Mouse (Mus musculus) forebrain, postnatal 0 days (tissue): ENCODE measurements around the gene Npcd. TPM values are rescaled to one million over a fixed set of nuclear protein-coding genes. Genes with fewer than 3 reads are reported as not detected.

Experiments
- ATAC-seq: fragments of 200-750 bp; cut with Nextera tagmentation; 2 replicates; pipeline ENCODE4 v1.8.0; 2017; ENCODE audit warnings: mild to moderate bottlenecking, moderate library complexity
- DNase-seq: peaks from one replicate; pipeline ENCODE4 v3.0.0-alpha.2; 2015
- H3K27ac ChIP-seq: fragments of 300-500 bp; sonication (generic); 2 replicates; pipeline ENCODE4 v1.5.1; 2014; ENCODE audit warnings: low read depth, mild to moderate bottlenecking, antibody characterized with exemption, low read length, moderate library complexity, mixed read lengths
- H3K27me3 ChIP-seq: fragments of 300-500 bp; sonication (generic); 2 replicates; pipeline ENCODE4 v1.6.1; 2014; ENCODE audit warnings: mild to moderate bottlenecking, low read length, mixed read lengths; ENCODE audit not compliant: insufficient read depth
- H3K36me3 ChIP-seq: fragments of 300-500 bp; sonication (generic); 2 replicates; pipeline ENCODE4 v1.6.1; 2014; ENCODE audit warnings: mild to moderate bottlenecking, moderate library complexity; ENCODE audit not compliant: insufficient read depth
- H3K4me1 ChIP-seq: fragments of 300-500 bp; sonication (generic); 2 replicates; pipeline ENCODE4 v1.6.1; 2014; ENCODE audit warnings: antibody characterized with exemption; ENCODE audit not compliant: insufficient read depth
- H3K4me2 ChIP-seq: fragments of 300-500 bp; sonication (generic); 2 replicates; pipeline ENCODE4 v1.6.1; 2014; ENCODE audit warnings: low read depth, mild to moderate bottlenecking, moderate library complexity
- H3K4me3 ChIP-seq: fragments of 300-500 bp; sonication (generic); 2 replicates; pipeline ENCODE4 v1.5.1; 2014; ENCODE audit warnings: low read depth, low read length, mixed read lengths
- H3K9ac ChIP-seq: fragments of 300-500 bp; sonication (generic); 2 replicates; pipeline ENCODE4 v1.6.1; 2014; ENCODE audit warnings: mild to moderate bottlenecking
- H3K9me3 ChIP-seq: fragments of 300-500 bp; sonication (generic); 2 replicates; pipeline ENCODE4 v1.6.1; 2016; ENCODE audit warnings: low read length
- CTCF ChIP-seq: sonication (generic); IDR thresholded peaks from 2 replicates; pipeline ENCODE4 v1.5.1; 2016; ENCODE audit warnings: antibody characterized with exemption, control low read depth, low read depth
- WGBS: fragments of 180-500 bp; shearing (Covaris S2); extraction: QIAGEN DNeasy Blood & Tissue Kit; methylation state at CpG from one replicate; pipeline ENCODE4 v1.1.7; 2014; 5-methylcytosine and 5-hydroxymethylcytosine counted together
- polyA plus RNA-seq: library from polyadenylated mRNA; unstranded; fragments of >200 nt; fragmentation: Nextera tagmentation; extraction: Ambion mirVana; gene quantifications from 2 replicates; pipeline ENCODE4 v1.2.1, GENCODE M21; 2015
- total RNA-seq: library from RNA; depleted of rRNA; stranded (reverse); fragments of >200 nt; gene quantifications from 2 replicates; pipeline ENCODE4 v1.2.3, GENCODE M21; 2014

The Npcd gene
- total and polyA plus RNA-seq, 2 experiments from 2014 or later, result 4.0 to 18.6 TPM

GRCm38 (mm10) chr15:79810997-79811396 lies 23.0 kb downstream of the Npcd start:
- Histone ChIP-seq H3K4me2 (no peak overlapping the region), H3K9me3 (no peaks in the 10 kb centered on the region), H3K36me3 (no peaks in the 10 kb centered on the region), H3K27ac (no peak overlapping the region), H3K9ac (no peak overlapping the region), H3K27me3 (peaks cover 9% of the 10 kb centered on the region), H3K4me1 (no peaks in the 10 kb centered on the region), H3K4me3 (no peak overlapping the region)
- ATAC-seq, result no peak
- no peak for DNase-seq
- no peak for TF ChIP-seq CTCF
- 72% methylated on average over 4 of the region's 4 CpGs for WGBS

DNA sequence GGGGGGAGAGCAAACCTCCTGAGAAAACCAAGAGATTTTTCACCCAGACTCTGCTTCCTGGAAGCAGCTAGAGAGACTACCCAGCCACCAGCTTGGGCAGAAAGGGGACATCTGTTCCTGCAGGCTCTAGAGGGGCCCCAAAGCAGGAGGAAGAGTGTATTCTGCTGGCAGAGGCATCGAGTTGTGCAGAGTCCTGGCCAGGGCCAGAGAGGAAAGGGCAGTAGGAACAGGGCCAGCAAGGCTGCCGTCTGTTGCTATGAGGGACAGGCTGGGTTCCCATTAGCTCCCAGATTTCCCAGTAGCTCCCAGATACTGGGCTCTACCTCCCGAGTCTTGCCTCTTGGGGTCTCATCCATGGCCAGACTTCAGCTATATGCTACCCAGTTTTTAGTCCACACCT lies 24.0 kb downstream of the Npcd start:
- Histone ChIP-seq H3K9ac (no peak overlapping the region), H3K4me2 (no peak overlapping the region), H3K9me3 (no peaks in the 10 kb centered on the region), H3K4me3 (no peak overlapping the region), H3K4me1 (no peaks in the 10 kb centered on the region), H3K27me3 (peaks cover 15% of the 10 kb centered on the region), H3K36me3 (no peaks in the 10 kb centered on the region), H3K27ac (no peak overlapping the region)
- DNase-seq (no peak), ATAC-seq (no peak)
- WGBS, result 68% methylated on average over 3 of the region's 3 CpGs
- no peak for TF ChIP-seq CTCF

- Histone ChIP-seq H3K27ac (no peak overlapping the region), H3K4me1 (no peaks in the 10 kb centered on the region), H3K36me3 (no peaks in the 10 kb centered on the region), H3K9ac (no peak overlapping the region), H3K4me2 (no peak overlapping the region), H3K4me3 (no peak overlapping the region), H3K27me3 (peaks cover 15% of the 10 kb centered on the region), H3K9me3 (no peaks in the 10 kb centered on the region)
- DNase-seq, result no peak
- no peak for ATAC-seq
- 56% methylated on average over 5 of the region's 5 CpGs for WGBS
- no peak for TF ChIP-seq CTCF
These were observed 25.4 kb downstream of the Npcd start for GRCm38 (mm10) chr15:79808658-79809057.

GRCm38 (mm10) chr15:79808114-79808513 lies 25.9 kb downstream of the Npcd start:
- no peak overlapping the region for H3K27ac ChIP-seq
- H3K9me3 ChIP-seq, result no peaks in the 10 kb centered on the region
- H3K4me1 ChIP-seq, result no peaks in the 10 kb centered on the region; the same call in 1 of the 2 replicates
- 32% methylated on average over 5 of the region's 5 CpGs for WGBS
- DNase-seq, result peak; percentile 74
- ATAC-seq, result 0 out of 2 replicates have a peak, but pooled peaks have one; percentile 21
- TF ChIP-seq CTCF, result peak; percentile 90
- no peak overlapping the region for H3K4me3 ChIP-seq
- no peak overlapping the region for H3K9ac ChIP-seq
- no peaks in the 10 kb centered on the region for H3K36me3 ChIP-seq
- peaks cover 15% of the 10 kb centered on the region for H3K27me3 ChIP-seq
- no peak overlapping the region for H3K4me2 ChIP-seq

- TF ChIP-seq CTCF, result no peak
- Histone ChIP-seq H3K27me3 (peaks cover 19% of the 10 kb centered on the region), H3K4me2 (no peak overlapping the region), H3K36me3 (no peaks in the 10 kb centered on the region), H3K4me3 (no peak overlapping the region), H3K9me3 (no peaks in the 10 kb centered on the region), H3K9ac (no peak overlapping the region), H3K4me1 (no peaks in the 10 kb centered on the region; the same call in 1 of the 2 replicates), H3K27ac (no peak overlapping the region)
- 39% methylated on average over 1 of the region's 1 CpGs for WGBS
- no peak for DNase-seq
- ATAC-seq, result no peak
These were observed 27.0 kb downstream of the Npcd start for GRCm38 (mm10) chr15:79807050-79807449.

GRCm38 (mm10) chr15:79805246-79805645 lies 28.8 kb downstream of the Npcd start:
- ATAC-seq, result no peak
- H3K9me3 ChIP-seq, result no peaks in the 10 kb centered on the region
- 24% methylated on average over 8 of the region's 8 CpGs for WGBS
- no peak for DNase-seq
- peak overlapping the region; percentile 63 for H3K4me3 ChIP-seq
- peak overlapping the region; percentile 86 for H3K4me2 ChIP-seq
- H3K9ac ChIP-seq, result peak overlapping the region; percentile 70
- H3K27me3 ChIP-seq, result peaks cover 19% of the 10 kb centered on the region
- no peaks in the 10 kb centered on the region; the same call in 1 of the 2 replicates for H3K4me1 ChIP-seq
- H3K36me3 ChIP-seq, result no peaks in the 10 kb centered on the region
- TF ChIP-seq CTCF, result no peak
- H3K27ac ChIP-seq, result peak overlapping the region; percentile 78

GRCm38 (mm10) chr15:79804352-79805071 lies 29.5 kb downstream of the Npcd start, which contains the start of gene Nptxr:
Nptxr (minus strand) TSS chr15:79804766.
- H3K4me1 ChIP-seq, result no peaks in the 10 kb centered on the region; the same call in 1 of the 2 replicates
- H3K27ac ChIP-seq, result peak within 1 kb of the TSS; percentile 78
- peak; percentile 75 for DNase-seq
- 2% methylated on average over 69 of the region's 91 CpGs for WGBS
- H3K36me3 ChIP-seq, result no peaks in the 10 kb centered on the region
- H3K4me3 ChIP-seq, result peak within 1 kb of the TSS; percentile 63
- peak within 1 kb of the TSS; percentile 86 for H3K4me2 ChIP-seq
- peak; percentile 79 for ATAC-seq
- peak within 1 kb of the TSS; percentile 70 for H3K9ac ChIP-seq
- peaks cover 19% of the 10 kb centered on the region for H3K27me3 ChIP-seq
- TF ChIP-seq CTCF, result no peak; the same call in 1 of the 2 replicates
- no peaks in the 10 kb centered on the region for H3K9me3 ChIP-seq
